Mouse (Mus musculus) urinary bladder, adult 2 months (tissue): ENCODE data around the gene Svep1. TPM values are rescaled to one million over a fixed set of nuclear protein-coding genes. Genes with fewer than 3 reads are reported as not detected.

ENCODE experiments used
- DNase-seq: peaks from one replicate; pipeline ENCODE4 v3.0.0; 2022; ENCODE audit warnings: low spot score
- polyA plus RNA-seq: library from polyadenylated mRNA; depleted of rRNA; stranded (reverse); fragments of >200 nt; gene quantifications from 2 replicates; pipeline ENCODE4 v1.2.3, GENCODE M21; 2012

The Svep1 gene
- polyA plus RNA-seq, 1 experiment: 27.4 TPM

DNA sequence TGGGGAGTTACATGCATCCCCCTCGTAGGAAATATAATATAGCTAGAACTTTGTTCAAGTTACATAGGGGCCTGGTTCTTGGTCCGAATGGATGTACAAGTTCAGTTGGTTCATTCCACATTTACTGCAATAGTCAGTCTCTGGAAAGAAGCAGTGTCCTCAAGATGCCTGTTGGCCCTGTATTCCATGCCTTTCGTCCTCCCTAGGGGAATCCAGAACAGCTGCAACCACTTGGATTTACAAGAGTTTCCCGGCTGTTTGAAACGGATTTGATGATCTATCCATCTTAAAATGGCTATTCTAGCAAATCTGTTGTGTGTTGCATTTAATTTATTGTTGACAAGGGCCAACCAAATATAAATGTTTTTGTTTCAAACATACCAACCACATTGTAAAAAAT, 36.2 kb downstream of the Svep1 start:
- no peak for DNase-seq

DNA sequence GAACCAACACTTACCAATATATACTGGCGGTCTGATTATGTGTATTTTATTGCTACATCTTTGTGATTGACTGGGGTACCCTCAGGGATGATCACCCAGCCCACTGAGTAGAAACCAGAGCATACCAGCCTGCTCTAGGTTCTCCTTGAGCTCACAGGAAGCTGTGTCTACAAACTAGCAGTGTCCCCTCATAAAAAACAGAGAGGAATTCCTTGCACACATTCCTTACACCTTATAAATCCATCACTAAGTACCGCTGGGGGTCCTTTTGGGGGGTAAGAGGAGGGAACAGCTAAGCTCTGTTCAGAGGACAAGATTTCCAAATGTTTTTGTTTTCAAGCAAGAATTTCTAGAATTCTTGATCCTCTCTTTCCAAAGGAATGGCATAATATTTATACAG, 36.7 kb downstream of the Svep1 start:
- no peak for DNase-seq

DNA sequence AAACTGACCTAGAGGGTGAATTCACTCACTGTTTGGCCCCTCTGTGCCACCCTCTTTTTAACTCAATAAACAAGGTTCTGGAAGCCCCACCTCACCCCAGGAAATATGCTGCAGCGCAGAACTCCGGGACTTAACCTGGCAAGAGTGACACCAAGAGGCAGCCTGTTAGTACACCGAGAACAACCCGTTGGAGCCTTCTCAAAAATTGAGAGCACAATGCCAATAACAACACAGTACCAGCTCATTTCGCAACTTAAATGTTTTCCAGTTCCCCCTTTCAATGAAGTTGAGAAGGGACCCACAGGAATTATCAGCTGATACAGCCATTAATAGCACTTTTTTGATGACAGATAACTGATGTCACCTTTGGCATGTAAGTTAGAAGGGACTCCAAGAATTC, 38.3 kb downstream of the Svep1 start:
- no peak for DNase-seq

DNA sequence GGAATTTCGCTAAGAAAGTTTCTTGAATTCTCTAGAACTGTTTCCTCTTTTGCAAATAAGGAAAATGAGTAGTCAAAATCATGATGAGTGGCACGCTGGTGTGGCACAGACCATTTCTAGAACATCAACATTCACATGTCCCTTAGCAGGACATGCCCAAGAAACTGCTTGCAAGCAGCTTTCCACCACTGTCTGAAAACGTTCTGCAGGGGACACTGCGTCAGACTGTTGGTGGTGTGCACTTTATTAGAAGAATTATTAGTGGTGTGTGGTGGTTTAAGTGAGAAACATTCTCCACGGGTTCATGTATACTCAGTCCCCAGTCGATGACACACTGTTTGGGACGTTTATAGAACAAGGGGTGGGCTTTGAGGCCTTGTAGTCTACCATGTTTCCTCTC, 40.9 kb downstream of the Svep1 start:
- DNase-seq: no peak

DNA sequence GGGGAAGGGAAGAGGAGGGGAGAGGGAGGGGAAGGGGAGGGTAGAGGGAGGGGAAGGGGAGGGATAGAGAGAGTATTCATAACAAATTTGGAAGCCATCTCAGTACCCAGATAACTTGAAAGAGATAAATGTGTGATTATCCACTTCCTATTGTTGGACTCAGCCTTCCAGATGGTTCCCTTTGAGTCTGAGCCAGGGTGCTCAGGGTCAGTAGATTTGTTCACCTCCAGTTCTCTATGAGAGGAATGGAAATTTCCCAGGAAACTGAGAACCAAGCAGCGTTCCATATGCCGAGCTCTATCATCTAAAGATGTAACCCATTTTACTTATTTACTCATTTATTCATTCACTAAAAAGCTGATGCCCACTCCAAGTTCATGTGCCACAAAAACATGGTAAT, 44.8 kb downstream of the Svep1 start:
- no peak for DNase-seq

DNA sequence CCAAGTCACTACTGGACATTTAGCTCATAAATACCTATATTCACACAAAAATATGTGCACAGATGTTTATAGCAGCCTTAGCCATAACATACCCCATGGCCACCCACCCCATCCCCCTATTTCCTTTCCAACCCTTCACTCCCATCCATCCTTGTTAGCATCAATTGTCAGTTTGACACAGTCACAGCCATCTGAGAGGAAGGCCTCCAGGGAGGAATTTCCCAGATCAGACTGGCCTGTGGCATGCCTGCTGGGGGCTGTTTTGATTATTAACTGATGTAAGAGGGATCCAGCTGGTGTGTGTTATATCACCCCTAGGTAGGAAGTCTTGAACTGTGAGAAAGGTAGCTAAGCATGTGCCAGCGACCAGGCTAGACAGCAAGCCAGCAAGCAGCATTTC, 47.1 kb downstream of the Svep1 start:
- DNase-seq: no peak

DNA sequence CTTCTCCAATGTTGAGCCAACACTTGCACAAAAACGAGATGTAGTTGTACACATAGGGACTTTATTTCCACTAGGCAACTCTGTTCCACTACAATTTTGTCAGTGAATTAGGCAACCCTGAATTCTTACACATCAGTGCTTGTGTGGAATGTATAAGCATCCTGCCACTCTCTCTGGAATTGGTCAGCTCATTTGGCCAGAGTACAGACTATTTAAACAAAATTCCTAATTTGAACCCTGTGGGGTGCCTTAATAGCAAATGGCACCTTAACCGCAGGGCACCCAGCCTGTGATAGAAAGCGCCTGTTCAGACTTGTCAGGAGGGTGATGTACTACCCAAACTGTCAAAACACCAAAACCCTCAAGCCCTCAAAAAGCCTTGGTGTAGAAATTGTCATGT, 56.4 kb downstream of the Svep1 start:
- no peak for DNase-seq

DNA sequence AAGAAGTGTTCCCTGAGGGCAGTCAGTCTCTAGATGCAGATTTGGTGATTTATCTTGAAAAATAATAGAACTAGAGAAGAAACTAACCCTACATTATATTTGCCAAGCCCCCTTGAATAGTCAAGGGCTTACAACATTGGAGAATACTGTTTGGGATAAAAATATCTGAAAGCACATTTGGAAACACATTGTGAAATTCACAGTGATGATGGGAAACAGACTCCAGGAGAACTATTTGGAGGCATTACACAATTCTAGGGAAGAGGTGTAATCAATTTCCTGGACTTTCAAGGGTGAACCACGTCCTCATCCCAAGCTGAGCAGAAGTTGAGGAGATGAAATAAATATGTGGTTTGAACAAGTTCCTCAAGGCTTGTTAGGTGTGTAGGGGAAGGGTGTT, 57.5 kb downstream of the Svep1 start:
- no peak for DNase-seq

DNA sequence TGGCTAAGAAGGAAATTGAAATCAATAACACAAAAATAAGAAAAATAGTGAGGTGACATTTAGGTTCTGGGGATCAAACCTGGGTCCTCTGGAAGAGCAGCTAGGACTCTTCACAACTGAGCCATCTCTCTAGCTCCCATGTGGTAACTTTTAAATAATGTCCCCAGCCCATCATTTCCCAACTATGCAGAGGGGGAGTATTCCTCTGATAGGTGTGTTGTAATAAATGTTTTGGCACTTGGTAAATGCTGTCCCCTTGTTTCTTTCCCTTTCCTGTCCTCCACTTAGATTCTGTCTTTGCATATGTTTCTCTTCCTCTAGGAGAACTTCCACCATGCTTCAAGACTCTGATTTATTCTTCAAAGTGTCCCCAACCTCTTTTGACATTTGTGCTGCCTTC, 58.1 kb downstream of the Svep1 start:
- DNase-seq: no peak

DNA sequence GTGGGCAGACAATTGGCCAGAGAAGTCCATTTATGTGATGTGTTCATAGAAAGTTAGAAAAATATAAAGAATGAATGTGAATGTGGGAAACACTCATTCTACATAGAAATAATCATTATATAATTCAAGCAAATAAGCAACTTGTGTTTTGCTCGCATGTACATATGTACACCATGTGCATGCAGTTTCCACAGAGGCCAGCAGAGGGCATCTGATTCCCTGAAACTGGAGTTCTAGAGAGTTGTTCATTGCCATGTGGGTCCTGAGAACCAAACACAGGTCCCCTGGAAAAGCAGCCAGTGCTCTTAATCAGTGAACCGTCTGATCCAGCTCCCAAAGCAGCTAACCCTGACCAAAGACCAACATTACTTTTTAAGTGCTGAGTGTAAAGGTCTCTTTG, 60.0 kb downstream of the Svep1 start:
- DNase-seq: no peak

DNA sequence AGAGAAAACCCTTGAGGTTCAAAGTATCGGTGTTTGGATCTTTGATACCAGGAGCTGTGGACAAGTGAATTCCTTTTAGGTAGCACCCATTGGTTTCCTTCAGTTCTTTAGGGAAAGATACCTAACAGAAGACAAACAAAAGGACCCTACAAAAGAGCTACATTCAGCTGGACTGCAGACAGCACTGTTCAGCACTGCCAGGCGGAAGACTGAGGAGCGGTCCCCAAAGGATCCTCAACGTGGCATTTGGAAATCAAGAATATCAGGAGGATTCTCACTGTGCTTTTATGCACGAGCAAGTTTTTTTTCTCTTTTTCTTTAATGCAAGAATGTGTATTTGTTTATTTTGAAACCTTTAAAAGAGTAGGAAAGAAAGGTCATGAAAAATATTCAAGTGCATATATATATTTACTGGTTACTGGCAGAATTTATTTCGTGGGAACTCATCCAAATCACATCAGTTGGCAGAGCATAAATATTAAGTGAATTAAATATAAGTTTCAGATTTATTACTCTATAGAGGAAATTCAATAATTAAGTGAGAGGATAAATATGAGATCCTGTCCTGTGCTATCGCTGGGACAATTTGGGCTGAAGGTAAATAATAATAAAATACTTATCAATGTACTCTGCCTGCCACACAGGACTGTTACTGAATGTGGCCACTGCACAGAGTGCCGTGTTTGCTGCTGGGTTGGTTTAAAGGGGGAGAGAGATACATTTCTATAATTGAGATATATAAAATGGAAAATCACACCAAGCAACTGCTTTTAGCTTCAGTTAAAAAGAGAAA, 66.7 kb downstream of the Svep1 start:
- no peak for DNase-seq

DNA sequence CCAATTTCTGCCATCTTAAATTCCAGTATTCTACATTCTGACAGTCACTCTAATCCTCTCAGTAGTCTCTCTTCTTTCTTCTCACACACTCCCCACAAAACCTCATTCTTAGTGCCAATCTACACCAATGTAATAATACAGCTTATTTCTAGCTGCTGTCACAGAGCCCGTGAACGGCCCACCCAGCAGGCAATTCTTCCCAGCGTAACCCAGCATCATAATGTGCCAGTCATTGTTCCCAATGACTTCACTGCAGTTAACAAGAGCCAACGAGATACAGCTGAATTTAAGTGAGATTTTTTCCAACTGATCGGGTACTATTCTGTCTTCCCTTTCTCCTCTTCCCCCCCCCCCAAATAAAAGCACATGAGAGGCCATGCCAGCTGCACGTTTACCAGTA, 67.4 kb downstream of the Svep1 start:
- no peak for DNase-seq

DNA sequence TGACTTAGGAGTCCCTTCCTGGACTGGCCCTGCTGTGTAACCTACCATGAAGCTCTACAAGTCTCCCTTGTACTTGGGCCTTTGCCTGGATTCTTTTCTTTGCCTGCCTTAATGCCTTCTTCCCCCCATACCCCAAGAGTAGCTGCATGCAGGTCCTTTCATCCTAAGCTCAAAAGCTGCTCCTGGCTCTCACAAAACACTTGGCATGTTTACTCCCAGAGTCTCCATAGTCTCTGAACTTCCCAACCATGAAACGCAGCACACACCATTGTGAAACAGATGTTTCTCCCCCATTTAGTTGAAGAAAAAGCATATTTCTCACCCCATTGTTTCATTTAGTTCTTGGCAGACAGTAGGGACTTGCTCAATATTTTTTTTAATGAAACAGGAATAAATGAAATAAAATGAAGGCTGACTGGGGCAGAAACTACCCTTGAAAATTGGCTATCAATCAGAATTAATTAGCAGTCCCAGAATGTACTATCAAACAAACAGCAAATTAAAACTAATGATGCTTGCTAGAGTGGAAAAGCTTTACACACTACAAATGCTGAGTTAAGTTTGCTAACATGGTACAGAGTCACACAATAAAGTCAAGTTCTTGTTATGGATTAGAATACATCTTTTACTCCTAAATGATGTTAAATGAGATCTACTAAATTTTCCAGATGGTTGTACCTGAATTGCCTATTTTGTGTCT, 72.9 kb downstream of the Svep1 start:
- no peak for DNase-seq

DNA sequence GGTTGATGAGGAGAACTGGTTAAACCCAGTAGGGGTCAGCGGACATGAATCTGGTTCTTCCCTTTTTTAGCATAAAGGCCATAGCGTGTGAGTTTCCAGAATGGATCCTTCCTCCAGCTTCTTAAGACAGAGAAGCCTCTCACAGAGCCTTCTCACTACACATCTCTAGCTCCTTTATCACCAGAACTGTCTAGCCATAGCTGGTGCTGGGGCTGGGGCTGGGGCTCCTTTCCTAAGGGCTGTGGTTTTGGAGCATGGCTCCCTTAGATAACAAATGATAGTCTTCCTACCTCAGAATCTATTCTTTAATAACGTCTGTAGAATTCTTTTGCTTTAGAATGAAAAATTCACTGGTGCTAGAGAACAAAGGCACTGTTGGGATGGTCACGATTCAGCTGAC, 76.8 kb downstream of the Svep1 start:
- no peak for DNase-seq

DNA sequence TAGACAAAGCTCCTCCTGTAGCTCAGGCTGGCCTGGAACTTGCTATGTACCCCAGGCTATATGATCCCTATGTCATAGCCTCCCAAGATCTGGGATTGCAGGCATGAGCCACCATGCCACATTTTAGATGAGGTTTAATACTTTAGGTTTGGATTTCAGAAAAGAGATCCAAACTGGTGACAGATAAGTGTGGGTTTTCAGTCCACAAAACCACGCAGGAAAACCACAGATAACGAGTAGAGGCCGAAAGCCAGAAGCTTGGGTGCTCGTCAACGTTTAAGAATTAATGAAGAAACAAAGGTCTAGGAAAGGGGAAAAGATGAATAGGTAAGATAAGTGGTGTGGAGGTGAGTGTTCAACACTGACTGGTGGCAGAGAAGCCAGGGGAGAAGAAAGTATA, 79.6 kb downstream of the Svep1 start:
- no peak for DNase-seq

DNA sequence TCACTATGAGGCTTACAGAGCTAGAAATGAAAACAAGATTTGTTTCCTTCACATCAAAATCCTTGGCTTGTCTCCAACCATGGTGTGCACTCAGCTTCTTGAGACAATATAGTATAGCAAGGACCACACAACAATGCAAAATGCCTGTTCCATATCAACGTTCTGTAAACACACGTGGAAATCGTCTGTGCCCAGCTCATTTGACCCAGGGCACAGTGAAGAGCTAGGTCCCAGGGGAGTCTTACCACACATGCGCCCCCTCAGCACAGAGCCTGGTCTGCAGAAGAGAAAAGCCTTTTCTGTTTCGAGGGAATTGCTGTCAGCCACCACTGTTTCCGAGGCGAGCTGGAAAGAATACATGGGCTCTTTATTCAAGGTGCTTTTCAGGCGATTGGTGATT, 91.2 kb downstream of the Svep1 start:
- no peak for DNase-seq

DNA sequence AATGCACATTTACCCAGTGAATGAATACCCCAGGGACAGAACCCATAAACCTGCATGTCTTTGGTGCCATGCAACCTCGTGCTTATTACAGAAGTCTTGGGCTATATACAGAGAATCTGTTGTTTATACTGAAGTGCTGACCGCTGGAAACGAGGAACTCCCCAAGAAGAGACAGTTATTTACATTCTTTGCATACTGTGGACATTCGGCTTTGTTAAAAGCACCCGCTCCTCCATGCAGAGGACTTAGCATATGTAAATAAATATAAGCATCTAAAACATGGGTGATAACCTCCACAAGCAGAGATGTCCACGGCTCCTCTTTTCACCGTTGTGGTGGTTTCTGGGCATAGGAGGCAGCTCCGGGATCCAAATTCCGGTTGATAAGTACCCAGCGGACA, 95.7 kb downstream of the Svep1 start:
- no peak for DNase-seq

DNA sequence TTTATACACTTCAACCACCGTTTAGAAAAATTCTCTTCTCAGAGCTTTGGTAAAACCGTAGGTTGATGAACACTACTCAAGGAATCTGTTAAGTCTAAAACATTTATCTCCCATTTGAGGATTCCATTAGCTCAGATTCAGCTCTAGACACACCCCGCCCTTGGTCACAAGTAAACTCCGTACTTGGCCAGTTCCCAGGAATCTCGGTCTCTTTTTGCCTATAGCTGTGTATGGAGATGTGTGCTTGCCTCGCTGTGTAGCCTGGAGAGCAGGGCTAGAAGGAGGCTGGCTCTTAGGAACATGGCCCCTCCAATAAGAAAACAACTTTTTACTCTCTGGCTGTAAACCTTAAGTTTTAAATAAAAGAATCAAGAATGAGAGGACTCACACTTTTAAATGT, 96.9 kb downstream of the Svep1 start:
- no peak for DNase-seq

DNA sequence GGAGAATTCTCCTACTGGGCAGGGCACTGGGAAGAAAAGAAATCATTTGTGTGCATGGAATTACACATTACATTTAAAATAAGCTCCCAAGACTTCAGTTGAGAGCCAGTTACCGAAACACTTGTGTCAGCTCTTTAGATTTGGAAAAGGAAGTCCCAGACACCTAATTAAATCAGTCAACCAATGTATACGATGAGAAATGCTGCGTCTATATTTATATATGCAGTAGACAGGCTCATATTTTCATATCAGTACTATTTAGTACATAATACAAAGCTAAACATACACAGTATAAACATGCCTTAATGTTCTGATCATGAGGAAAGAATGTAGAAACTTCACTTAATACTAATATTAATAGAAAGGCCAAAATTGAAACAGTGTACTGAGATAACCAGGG, 98.3 kb downstream of the Svep1 start:
- no peak for DNase-seq

DNA sequence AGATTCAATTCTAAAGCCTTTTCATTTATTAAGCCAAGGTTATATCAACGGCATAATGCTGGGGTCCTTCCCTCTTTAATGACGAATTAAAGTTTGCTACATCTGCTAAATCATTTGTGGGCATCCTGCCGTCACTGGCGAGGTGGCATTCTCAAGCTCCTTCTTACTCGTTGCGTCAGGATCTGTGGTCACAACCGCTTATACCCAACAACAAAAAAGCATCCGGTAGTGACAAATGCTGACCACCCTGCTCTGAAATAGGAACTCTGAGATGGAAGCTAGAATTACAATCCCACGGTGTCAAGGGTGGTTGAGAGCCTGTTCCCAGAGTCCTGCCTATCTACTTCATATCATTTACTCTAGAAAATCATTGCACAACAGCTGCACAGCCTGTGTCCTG, 108.9 kb downstream of the Svep1 start:
- DNase-seq: no peak

DNA sequence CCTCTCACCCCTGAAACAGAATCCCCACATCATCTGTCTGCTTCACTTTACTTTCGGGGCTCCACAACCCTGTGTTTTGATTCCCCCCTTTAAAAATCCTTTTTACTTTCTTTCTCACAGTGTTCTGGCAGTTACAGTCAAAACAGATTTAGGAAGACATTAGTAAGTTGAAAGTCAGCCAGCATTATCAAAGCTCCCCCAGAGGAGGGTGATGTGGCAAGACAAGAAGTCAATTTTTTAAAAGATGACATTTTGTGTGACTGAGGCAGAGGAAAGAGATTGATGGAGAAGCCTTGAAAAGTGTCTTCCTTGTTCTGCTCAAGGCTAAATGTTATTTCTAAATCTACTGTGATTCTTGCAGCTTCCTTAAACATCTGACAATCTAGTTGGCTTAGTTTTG, 119.9 kb downstream of the Svep1 start:
- no peak for DNase-seq

DNA sequence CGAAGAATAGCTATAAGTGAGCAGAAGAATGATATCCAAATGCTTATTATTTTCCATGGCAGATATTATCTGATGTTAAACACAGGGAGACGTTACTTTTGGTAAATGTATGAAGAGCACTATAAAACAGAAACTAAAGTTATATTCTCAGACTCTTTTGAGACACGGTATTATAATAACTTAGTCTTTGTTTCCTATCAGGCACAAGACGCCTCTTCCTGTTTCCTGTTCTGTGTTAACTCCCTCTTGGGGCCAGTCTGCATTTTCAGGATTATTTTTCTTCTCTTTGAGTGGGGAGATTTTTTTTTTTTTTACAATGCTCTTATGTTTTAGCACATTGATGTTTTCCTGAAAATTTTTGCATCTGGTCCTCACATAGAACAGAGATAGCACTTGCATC, 120.5 kb downstream of the Svep1 start:
- no peak for DNase-seq

DNA sequence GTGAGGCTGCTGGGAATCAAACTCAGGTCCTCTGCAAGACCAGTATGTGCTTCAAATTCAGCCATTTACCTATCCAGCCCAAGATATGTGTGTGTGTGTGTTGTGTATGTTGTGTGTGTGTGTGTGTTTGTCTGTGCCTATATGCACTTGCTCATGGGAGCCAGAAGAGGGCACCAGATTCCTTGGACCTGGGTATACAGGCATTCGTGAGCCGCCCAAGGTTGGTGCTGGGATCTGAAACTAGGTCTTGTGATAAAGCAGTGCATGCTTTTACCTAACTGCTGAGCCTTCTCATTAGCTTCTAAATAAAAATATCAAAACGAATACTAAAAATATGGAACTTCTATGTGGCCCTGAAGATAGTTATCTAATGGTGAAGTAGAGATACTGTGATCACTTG, 121.3 kb downstream of the Svep1 start:
- no peak for DNase-seq

DNA sequence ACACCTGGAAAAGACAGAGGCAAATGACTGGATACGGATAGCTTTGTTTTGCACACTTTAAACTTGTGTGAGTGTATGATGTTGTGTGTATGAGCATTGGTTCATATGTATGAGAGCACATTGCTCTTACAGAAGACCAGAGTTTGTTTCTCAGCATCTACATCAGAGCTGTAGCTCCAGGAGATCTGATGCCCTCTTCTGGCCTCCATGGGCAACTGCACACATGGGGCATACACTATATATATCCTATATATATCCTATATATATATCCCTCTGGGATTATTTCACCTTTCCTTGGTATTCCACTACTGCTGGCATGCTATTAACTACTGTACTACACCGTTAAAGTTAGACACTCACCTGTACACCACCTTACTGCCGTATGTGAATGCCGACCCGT, 122.5 kb downstream of the Svep1 start:
- DNase-seq: no peak
